Mouse (Mus musculus) liver, embryonic 15.5 days (tissue): ENCODE results near the gene Gm29276. TPM values are rescaled to one million over a fixed set of nuclear protein-coding genes. Genes with fewer than 3 reads are reported as not detected.
"Not testable (repeated sequence)": the region's sequence is repeated elsewhere in the genome, so short reads cannot be mapped to it uniquely, and the experiment has no call there.

Experiments used
- ATAC-seq: fragments of 200-750 bp; cut with Nextera tagmentation; 2 replicates; pipeline ENCODE4 v1.8.0; 2017; ENCODE audit warnings: moderate number of reproducible peaks, mild to moderate bottlenecking, moderate library complexity; ENCODE audit not compliant: insufficient read depth
- H3K27ac ChIP-seq: fragments of 300-500 bp; sonication (generic); replicated peaks from 2 replicates; pipeline ENCODE4 v1.5.1; 2015; ENCODE audit warnings: mild to moderate bottlenecking, inconsistent platforms
- H3K27me3 ChIP-seq: fragments of 300-500 bp; sonication (generic); 2 replicates; pipeline ENCODE4 v1.6.1; 2015; ENCODE audit warnings: mild to moderate bottlenecking, inconsistent platforms
- H3K36me3 ChIP-seq: fragments of 300-500 bp; sonication (generic); replicated peaks from 2 replicates; pipeline ENCODE4 v1.6.1; 2015; ENCODE audit warnings: moderate library complexity, mild to moderate bottlenecking, inconsistent platforms
- H3K4me1 ChIP-seq: fragments of 300-500 bp; sonication (generic); replicated peaks from 2 replicates; pipeline ENCODE4 v1.6.1; 2015; ENCODE audit warnings: inconsistent platforms
- H3K4me2 ChIP-seq: fragments of 300-500 bp; sonication (generic); 2 replicates; pipeline ENCODE4 v1.6.1; 2015; ENCODE audit warnings: moderate library complexity, mild to moderate bottlenecking, inconsistent platforms
- H3K4me3 ChIP-seq: fragments of 300-500 bp; sonication (generic); replicated peaks from 2 replicates; pipeline ENCODE4 v1.5.1; 2015; ENCODE audit warnings: mild to moderate bottlenecking, inconsistent platforms
- H3K9ac ChIP-seq: fragments of 300-500 bp; sonication (generic); 2 replicates; pipeline ENCODE4 v1.6.1; 2015; ENCODE audit warnings: moderate library complexity, mild to moderate bottlenecking, inconsistent platforms
- H3K9me3 ChIP-seq: fragments of 300-500 bp; sonication (generic); replicated peaks from 2 replicates; pipeline ENCODE4 v1.6.1; 2016; ENCODE audit warnings: inconsistent platforms
- WGBS: fragments of 180-500 bp; shearing (Covaris S2); methylation state at CpG from one replicate; pipeline ENCODE4 v1.1.7; 2015; ENCODE audit warnings: mixed read lengths; ENCODE audit not compliant: insufficient replicate concordance; 5-methylcytosine and 5-hydroxymethylcytosine counted together
- polyA plus RNA-seq: library from polyadenylated mRNA; unstranded; fragments of >200 nt; fragmentation: Nextera tagmentation; extraction: Ambion mirVana; gene quantifications from 2 replicates; pipeline ENCODE4 v1.2.1, GENCODE M21; 2015

Gene Gm29276
- not detected in 2 replicates for polyA plus RNA-seq

- ATAC-seq, H3K4me3 ChIP-seq, H3K27me3 ChIP-seq, H3K27ac ChIP-seq, H3K9ac ChIP-seq, H3K4me2 ChIP-seq, H3K36me3 ChIP-seq, H3K4me1 ChIP-seq, H3K9me3 ChIP-seq: not testable (repeated sequence)
- no CpG with 5 or more reads among the region's 7 CpGs for WGBS
These were observed at the start of gene Gm29276 for GRCm38 (mm10) chrY:42582150-42582549. TSS of gene Gm29276 (minus strand) at chrY:42582250.
